Comparison of ENCODE assay signal across 23 mouse cellular contexts in the genomic region with DNA sequence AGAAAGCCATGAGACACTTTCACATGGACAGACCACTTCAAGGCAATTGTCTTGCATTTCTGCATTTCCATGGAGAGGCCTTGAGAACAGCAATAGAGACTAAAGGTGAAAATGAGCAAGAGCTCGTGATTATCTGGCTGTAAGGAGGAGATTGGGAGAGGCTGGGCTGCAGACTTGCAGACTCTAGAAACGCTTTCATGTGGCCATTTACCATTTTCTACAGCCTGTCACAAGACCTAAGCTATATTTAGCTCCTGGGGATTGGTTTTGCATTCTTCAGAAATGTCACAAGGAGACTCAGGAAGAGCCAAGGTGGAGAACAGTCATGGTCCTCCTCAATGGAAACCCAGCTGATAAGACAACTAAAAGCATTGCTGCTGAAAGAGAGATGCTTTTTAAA.
DNase-seq lines count a peak whose midpoint lies in the region; ATAC-seq and TF ChIP-seq lines count a peak whose summit lies in the region.
"Had no signal": no experiment of that assay in that cellular context is flagged by ENCODE, and none has a peak within 500 bp of the region (broad histone marks: within the 10 kb centered on the region; RNA-seq: fewer than 3 reads in every experiment).

No protein-coding gene starts in this region.

- no peaks in the 10 kb centered on the region for H3K36me3 ChIP-seq in intestine, embryonic 15.5 days
- peaks cover 6% of the 10 kb centered on the region; the same call in 1 of the 2 replicates for H3K36me3 ChIP-seq in intestine, postnatal 0 days (ENCODE audit: control insufficient read depth, insufficient read depth)
- H3K36me3 ChIP-seq: embryonic facial prominence, embryonic 12.5 days; forebrain, embryonic 15.5 days; G1E had no signal

- whole genome bisulfite sequencing in intestine, embryonic 15.5 days = 40% methylated on average over 2 of the region's 2 CpGs
- 16% methylated on average over 2 of the region's 2 CpGs for WGBS in intestine, postnatal 0 days

- H3K27me3 ChIP-seq in intestine, embryonic 15.5 days (replicated peaks) = no peaks in the 10 kb centered on the region
- no peaks in the 10 kb centered on the region for H3K27me3 ChIP-seq in intestine, postnatal 0 days (replicated peaks; ENCODE audit: control insufficient read depth, insufficient read depth, low read length)
- H3K27me3 ChIP-seq: embryonic facial prominence, embryonic 12.5 days; forebrain, embryonic 13.5 days; forebrain, embryonic 15.5 days; Patski had no signal

- ATAC-seq in intestine, embryonic 15.5 days = peak; percentile 76
- ATAC-seq in intestine, postnatal 0 days = peak; percentile 82
- ATAC-seq in cerebellum, adult (ENCODE audit: insufficient number of reproducible peaks, low FRiP score, low TSS enrichment) = no peak
- ATAC-seq: activated CD4-positive, CD25-positive, alpha-beta regulatory T cell, adult 4 months; forebrain, embryonic 13.5 days; forebrain, embryonic 15.5 days; forebrain, postnatal 0 days; Patski had no signal

- peak; percentile 3 for DNase-seq in testis, postnatal 10 days (ENCODE audit: low spot score)
- no peak for DNase-seq in testis, postnatal 14 days (ENCODE audit: low spot score)
- DNase-seq in cerebellum, postnatal 10 days = no peak
- DNase-seq in left cerebral cortex, adult 2 months (ENCODE audit: extremely low spot score in 1 of 2, low spot score in 2 of 2) = no peak
- DNase-seq: adrenal gland, adult 8-10 months; adrenal gland, postnatal 14 days; adrenal gland, postnatal 36 days; cerebellum, adult 11 months; cerebellum, adult 18-20 months; cerebellum, adult 8-10 months; cerebellum, adult 9-11 months; cerebellum, postnatal 25 days; forebrain, postnatal 0 days had no signal

- no peaks in the 10 kb centered on the region for H3K4me1 ChIP-seq in intestine, embryonic 15.5 days (replicated peaks)
- H3K4me1 ChIP-seq in intestine, postnatal 0 days (replicated peaks; ENCODE audit: control insufficient read depth, insufficient read depth, low read length) = no peaks in the 10 kb centered on the region; the same call in 1 of the 2 replicates
- H3K4me1 ChIP-seq: embryonic facial prominence, embryonic 10.5 days; embryonic facial prominence, embryonic 12.5 days; forebrain, embryonic 13.5 days; forebrain, embryonic 15.5 days had no signal

- H3K27ac ChIP-seq in intestine, embryonic 15.5 days = no peak overlapping the region
- peak overlapping the region; percentile 60; the same call in 1 of the 2 replicates for H3K27ac ChIP-seq in intestine, postnatal 0 days (ENCODE audit: low read depth, low read length)
- H3K27ac ChIP-seq in left cerebral cortex, adult 2 months = no peak overlapping the region
- H3K27ac ChIP-seq: embryonic facial prominence, embryonic 10.5 days; embryonic facial prominence, embryonic 12.5 days; forebrain, embryonic 13.5 days; forebrain, embryonic 15.5 days had no signal

- intact Hi-C loops in left cerebral cortex, adult 2 months (cut with DNase I) = no loop called here

- no peak overlapping the region for H3K4me3 ChIP-seq in intestine, embryonic 15.5 days (replicated peaks)
- no peak overlapping the region for H3K4me3 ChIP-seq in intestine, postnatal 0 days (ENCODE audit: low read depth, low read length)
- no peak overlapping the region for H3K4me3 ChIP-seq in left cerebral cortex, adult 2 months
- H3K4me3 ChIP-seq: embryonic facial prominence, embryonic 10.5 days; embryonic facial prominence, embryonic 12.5 days; forebrain, embryonic 13.5 days; forebrain, embryonic 15.5 days had no signal

- no peak overlapping the region for H3K9ac ChIP-seq in intestine, embryonic 15.5 days
- no peak overlapping the region for H3K9ac ChIP-seq in intestine, postnatal 0 days (ENCODE audit: low read depth, low read length)
- H3K9ac ChIP-seq: embryonic facial prominence, embryonic 12.5 days; forebrain, embryonic 13.5 days; forebrain, embryonic 15.5 days; forebrain, postnatal 0 days had no signal

- no peak overlapping the region for H3K4me2 ChIP-seq in intestine, embryonic 15.5 days (replicated peaks)
- no peak overlapping the region for H3K4me2 ChIP-seq in intestine, postnatal 0 days (replicated peaks; ENCODE audit: low read depth)
- H3K4me2 ChIP-seq: embryonic facial prominence, embryonic 12.5 days; forebrain, embryonic 13.5 days; forebrain, embryonic 15.5 days had no signal

- no peak for TF ChIP-seq CTCF in intestine, postnatal 0 days (IDR thresholded peaks at IDR 0.05; ENCODE audit: low read depth)
- no peak for TF ChIP-seq CTCF in left cerebral cortex, adult 2 months (IDR thresholded peaks at IDR 0.05)

- no peaks in the 10 kb centered on the region for H3K9me3 ChIP-seq in intestine, embryonic 15.5 days
- H3K9me3 ChIP-seq in intestine, postnatal 0 days (ENCODE audit: control insufficient read depth) = no peaks in the 10 kb centered on the region
- H3K9me3 ChIP-seq: embryonic facial prominence, embryonic 10.5 days; embryonic facial prominence, embryonic 12.5 days; forebrain, embryonic 13.5 days; forebrain, embryonic 15.5 days; G1E had no signal
